Mouse (Mus musculus) heart, embryonic 11.5 days (tissue): Measurements from ENCODE around the gene Ntrk3. TPM values are rescaled to one million over a fixed set of nuclear protein-coding genes. Genes with fewer than 3 reads are reported as not detected.

ENCODE experiments used
- ATAC-seq: fragments of 200-750 bp; cut with Nextera tagmentation; replicated peaks from 2 replicates; pipeline ENCODE4 v1.8.0; 2017; ENCODE audit warnings: moderate library complexity; ENCODE audit not compliant: insufficient number of reproducible peaks, low FRiP score, low TSS enrichment
- H3K27ac ChIP-seq: fragments of 300-500 bp; sonication (generic); 2 replicates; pipeline ENCODE4 v1.5.1; 2014; ENCODE audit warnings: mild to moderate bottlenecking, low read depth, low read length
- H3K27me3 ChIP-seq: fragments of 300-500 bp; sonication (generic); 2 replicates; pipeline ENCODE4 v1.6.1; 2014; ENCODE audit warnings: mild to moderate bottlenecking, low read length, mixed read lengths; ENCODE audit not compliant: control insufficient read depth, insufficient read depth
- H3K36me3 ChIP-seq: fragments of 300-500 bp; sonication (generic); 2 replicates; pipeline ENCODE4 v1.6.1; 2014; ENCODE audit warnings: mild to moderate bottlenecking, low read length, moderate library complexity, mixed read lengths; ENCODE audit not compliant: control insufficient read depth, insufficient read depth
- H3K4me1 ChIP-seq: fragments of 300-500 bp; sonication (generic); 2 replicates; pipeline ENCODE4 v1.6.1; 2014; ENCODE audit warnings: low read length; ENCODE audit not compliant: control insufficient read depth, insufficient read depth
- H3K4me2 ChIP-seq: fragments of 300-500 bp; sonication (generic); 2 replicates; pipeline ENCODE4 v1.6.1; 2014; ENCODE audit warnings: mild to moderate bottlenecking, moderate library complexity
- H3K4me3 ChIP-seq: fragments of 300-500 bp; sonication (generic); 2 replicates; pipeline ENCODE4 v1.5.1; 2014; ENCODE audit warnings: low read depth, low read length
- H3K9ac ChIP-seq: fragments of 300-500 bp; sonication (generic); 2 replicates; pipeline ENCODE4 v1.6.1; 2014; ENCODE audit warnings: mild to moderate bottlenecking, low read depth, low read length, moderate library complexity
- H3K9me3 ChIP-seq: fragments of 300-500 bp; sonication (generic); replicated peaks from 2 replicates; pipeline ENCODE4 v1.6.1; 2016; ENCODE audit warnings: low read length; ENCODE audit not compliant: control insufficient read depth
- WGBS: fragments of 180-500 bp; shearing (Covaris S2); extraction: QIAGEN DNeasy Blood & Tissue Kit; methylation state at CpG from one replicate; pipeline ENCODE4 v1.1.7; 2014; ENCODE audit not compliant: insufficient replicate concordance; 5-methylcytosine and 5-hydroxymethylcytosine counted together
- polyA plus RNA-seq: library from polyadenylated mRNA; unstranded; fragments of >200 nt; fragmentation: Nextera tagmentation; extraction: Ambion mirVana; gene quantifications from 2 replicates; pipeline ENCODE4 v1.2.1, GENCODE M21; 2014

Ntrk3 gene
- polyA plus RNA-seq, 1 experiment from 2014 or later = 1.1 TPM

DNA sequence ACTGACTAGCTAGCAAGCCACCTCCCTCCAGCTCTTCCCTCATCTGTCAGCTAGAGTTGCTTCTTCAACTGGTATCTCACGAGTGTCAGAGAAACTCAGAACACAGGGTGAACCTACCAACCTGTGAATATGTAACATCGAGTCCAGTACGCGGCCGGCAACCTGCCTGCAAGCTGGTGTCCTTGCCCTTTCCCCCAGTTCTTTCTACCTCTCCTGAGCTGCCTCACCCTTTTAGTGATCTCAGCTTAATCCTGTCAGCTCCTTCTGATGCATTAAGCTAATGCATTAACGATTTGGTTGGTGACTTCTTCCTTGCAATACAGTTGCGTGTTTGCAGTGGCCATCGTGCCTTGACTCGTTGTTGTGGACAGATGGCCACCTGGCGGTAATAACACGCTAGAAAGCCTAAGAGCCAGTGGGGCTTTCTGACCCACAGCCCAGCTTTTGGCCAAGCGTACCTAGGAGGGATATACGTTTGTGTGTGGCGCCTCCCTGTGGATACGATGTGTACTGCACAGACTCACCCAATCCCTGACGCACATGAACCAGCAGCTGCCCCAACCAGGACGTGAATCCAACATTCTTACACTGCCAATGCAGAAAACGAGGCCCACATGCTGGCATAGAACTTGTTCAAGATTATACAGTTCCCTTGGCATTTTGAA is 28.3 kb upstream of the Ntrk3 start:
- H3K4me1 ChIP-seq = no peaks in the 10 kb centered on the region
- 25% methylated on average over 18 of the region's 18 CpGs for WGBS
- no peak overlapping the region for H3K9ac ChIP-seq
- no peak; the same call in 1 of the 2 replicates for ATAC-seq
- H3K36me3 ChIP-seq = no peaks in the 10 kb centered on the region
- H3K9me3 ChIP-seq = no peaks in the 10 kb centered on the region
- no peak overlapping the region for H3K4me2 ChIP-seq
- H3K27me3 ChIP-seq = peaks cover 2% of the 10 kb centered on the region; the same call in 1 of the 2 replicates
- H3K4me3 ChIP-seq = no peak overlapping the region
- no peak overlapping the region for H3K27ac ChIP-seq

GRCm38 (mm10) chr7:78765215-78765631 is 27.4 kb upstream of the Ntrk3 start:
- Histone ChIP-seq H3K27me3 (peaks cover 2% of the 10 kb centered on the region; the same call in 1 of the 2 replicates), H3K4me2 (no peak overlapping the region), H3K4me1 (no peaks in the 10 kb centered on the region), H3K9ac (no peak overlapping the region), H3K4me3 (no peak overlapping the region), H3K36me3 (no peaks in the 10 kb centered on the region), H3K27ac (no peak overlapping the region), H3K9me3 (no peaks in the 10 kb centered on the region)
- 68% methylated on average over 5 of the region's 5 CpGs for WGBS
- ATAC-seq = no peak

DNA sequence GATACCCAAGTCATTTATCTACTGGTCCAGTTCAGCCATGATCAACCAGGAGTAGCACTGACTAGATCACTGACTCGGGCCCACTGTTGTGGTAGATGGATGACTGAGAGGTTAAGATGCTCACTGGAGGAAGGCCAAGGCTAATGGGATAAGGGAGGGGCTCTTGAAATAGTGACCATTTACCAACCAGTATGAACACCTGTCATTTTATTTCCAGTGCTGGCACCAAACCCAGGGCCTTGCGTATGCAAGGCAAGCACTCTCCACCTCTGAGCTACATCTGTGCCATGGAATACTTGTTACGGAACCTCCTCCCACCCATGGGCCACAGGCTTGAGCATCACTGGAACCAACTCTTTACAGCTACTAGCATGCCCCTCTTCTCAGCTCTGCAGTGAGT is 26.0 kb upstream of the Ntrk3 start:
- Histone ChIP-seq H3K36me3 (no peaks in the 10 kb centered on the region), H3K9ac (no peak overlapping the region), H3K9me3 (no peaks in the 10 kb centered on the region), H3K27me3 (peaks cover under 1% of the 10 kb centered on the region; the same call in 1 of the 2 replicates), H3K4me3 (no peak overlapping the region), H3K4me2 (no peak overlapping the region), H3K4me1 (no peaks in the 10 kb centered on the region), H3K27ac (no peak overlapping the region)
- ATAC-seq = no peak
- WGBS = 88% methylated on average over 3 of the region's 3 CpGs

DNA sequence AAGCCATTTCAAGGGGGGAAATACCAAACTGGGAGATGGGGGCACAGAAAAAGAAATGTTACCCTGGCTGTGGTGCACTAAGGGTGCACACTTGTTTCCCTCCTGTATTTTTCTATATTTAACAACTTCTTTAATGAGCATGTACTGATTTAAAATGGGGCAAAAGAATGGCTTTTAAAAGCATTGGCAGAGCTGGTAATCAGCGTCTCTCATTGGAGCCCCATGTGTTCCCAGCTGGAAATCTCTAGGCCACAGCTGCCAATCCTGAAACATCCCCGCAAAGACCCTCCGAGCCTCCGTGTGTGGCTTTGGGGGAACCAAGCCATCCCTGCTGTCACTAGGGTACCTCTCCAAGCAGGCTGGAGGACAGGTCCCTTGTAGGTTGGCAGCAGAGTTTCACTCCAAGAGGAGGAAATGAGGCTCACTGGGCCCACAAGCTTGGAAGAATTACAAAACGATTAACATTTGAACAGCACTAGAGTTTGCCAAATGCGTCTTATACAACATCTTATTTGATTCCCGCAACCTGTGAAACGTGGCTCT is 16.7 kb upstream of the Ntrk3 start:
- Histone ChIP-seq H3K27me3 (no peaks in the 10 kb centered on the region), H3K9me3 (no peaks in the 10 kb centered on the region), H3K36me3 (no peaks in the 10 kb centered on the region), H3K9ac (no peak overlapping the region), H3K27ac (no peak overlapping the region), H3K4me1 (no peaks in the 10 kb centered on the region), H3K4me3 (no peak overlapping the region), H3K4me2 (no peak overlapping the region)
- no peak for ATAC-seq
- 54% methylated on average over 8 of the region's 8 CpGs for WGBS

DNA sequence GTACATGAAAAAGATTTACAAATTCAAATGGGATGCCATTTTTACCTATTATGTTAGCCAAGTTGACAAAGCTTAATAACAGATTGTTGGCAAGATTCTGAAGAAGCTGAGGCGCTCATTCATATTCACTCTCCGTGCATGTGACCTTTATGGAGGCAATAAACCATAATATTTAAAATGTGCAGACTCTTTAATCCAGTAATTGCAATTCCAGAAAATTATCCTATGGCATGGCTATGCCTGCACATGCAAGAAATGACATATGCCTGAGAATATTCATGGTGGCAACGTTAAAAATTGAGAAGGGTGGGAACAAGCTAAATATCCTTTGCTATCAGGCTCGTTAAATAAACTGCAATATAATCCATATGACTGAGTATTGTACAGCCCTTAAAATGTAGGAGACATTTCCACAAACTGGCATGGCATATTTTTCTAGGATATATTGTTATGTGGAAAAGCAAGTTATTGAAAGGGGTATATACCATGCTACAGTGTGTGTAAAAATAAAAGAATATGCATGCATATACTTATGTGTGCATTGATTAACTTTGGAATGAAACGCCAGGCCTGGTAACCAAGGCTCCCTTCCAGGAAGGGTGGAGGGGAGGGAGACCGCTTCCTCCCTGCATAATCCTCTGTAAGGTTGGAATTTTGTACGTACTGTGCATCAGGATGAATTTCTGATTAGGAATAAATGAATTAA is 16.1 kb upstream of the Ntrk3 start:
- H3K9ac ChIP-seq = no peak overlapping the region
- no peaks in the 10 kb centered on the region for H3K27me3 ChIP-seq
- ATAC-seq = no peak
- no peak overlapping the region for H3K4me2 ChIP-seq
- H3K27ac ChIP-seq = no peak overlapping the region
- no peaks in the 10 kb centered on the region for H3K9me3 ChIP-seq
- WGBS = 72% methylated on average over 7 of the region's 7 CpGs
- H3K36me3 ChIP-seq = no peaks in the 10 kb centered on the region
- no peaks in the 10 kb centered on the region for H3K4me1 ChIP-seq
- H3K4me3 ChIP-seq = no peak overlapping the region

DNA sequence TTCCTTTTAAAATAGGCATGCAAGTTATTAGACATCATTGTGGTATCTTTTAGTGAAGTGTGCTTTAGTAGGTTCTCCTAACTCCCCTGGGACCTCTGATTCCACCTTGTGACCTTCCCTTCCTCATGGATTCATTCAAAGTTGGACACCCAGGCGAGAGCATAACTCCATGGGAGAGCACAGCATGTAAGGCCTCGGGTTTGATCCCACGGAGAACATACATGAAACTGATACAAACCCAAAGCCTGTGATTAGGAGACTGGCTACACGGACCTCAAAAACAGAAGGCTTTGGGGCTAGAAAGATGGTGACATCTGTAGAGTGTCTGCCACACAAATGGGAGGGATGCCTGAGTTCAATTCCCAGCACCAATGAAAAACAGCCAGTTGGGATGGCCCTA is 15.1 kb upstream of the Ntrk3 start:
- no peak for ATAC-seq
- Histone ChIP-seq H3K4me3 (no peak overlapping the region), H3K27ac (no peak overlapping the region), H3K36me3 (no peaks in the 10 kb centered on the region), H3K9me3 (no peaks in the 10 kb centered on the region), H3K4me1 (no peaks in the 10 kb centered on the region), H3K9ac (no peak overlapping the region), H3K4me2 (no peak overlapping the region), H3K27me3 (no peaks in the 10 kb centered on the region)
- WGBS = 76% methylated on average over 4 of the region's 4 CpGs

DNA sequence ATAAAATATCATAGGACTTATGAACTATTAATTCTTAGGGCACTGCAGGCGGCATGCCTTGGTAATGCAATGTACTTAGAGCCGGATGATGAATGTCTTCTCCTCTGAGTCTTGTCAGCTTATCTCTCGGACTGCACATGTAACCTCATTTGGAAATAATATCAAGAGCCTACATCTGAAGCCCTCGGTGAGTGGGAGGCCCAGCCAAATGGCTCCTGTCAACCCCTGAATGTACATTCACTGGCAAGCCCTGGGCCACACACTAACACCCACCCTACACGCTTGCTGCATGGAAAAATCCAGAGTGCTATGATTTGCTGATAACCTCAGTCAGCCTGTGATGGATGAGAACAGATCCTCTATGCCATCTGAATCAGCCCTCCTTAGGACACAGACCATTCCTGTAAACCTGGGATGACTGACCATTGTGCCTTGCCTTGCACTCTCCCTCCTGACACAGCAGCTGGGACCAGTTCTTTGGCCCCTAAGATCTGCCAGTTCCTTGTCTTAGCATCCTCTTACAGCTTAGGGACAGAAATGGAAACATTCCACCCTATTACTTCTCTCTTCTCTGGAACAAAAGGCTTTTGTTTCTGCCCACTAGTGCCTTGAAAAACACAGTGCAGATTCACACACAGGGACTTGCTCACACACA is 6.0 kb upstream of the Ntrk3 start:
- no peaks in the 10 kb centered on the region for H3K36me3 ChIP-seq
- no peak overlapping the region for H3K4me2 ChIP-seq
- WGBS = 48% methylated on average over 5 of the region's 5 CpGs
- no peak overlapping the region for H3K27ac ChIP-seq
- H3K9ac ChIP-seq = no peak overlapping the region
- H3K4me3 ChIP-seq = no peak overlapping the region
- no peaks in the 10 kb centered on the region for H3K9me3 ChIP-seq
- ATAC-seq = no peak
- no peaks in the 10 kb centered on the region for H3K4me1 ChIP-seq
- H3K27me3 ChIP-seq = no peaks in the 10 kb centered on the region

- ATAC-seq = no peak
- Histone ChIP-seq H3K36me3 (no peaks in the 10 kb centered on the region), H3K9ac (no peak overlapping the region), H3K9me3 (no peaks in the 10 kb centered on the region), H3K4me3 (no peak overlapping the region), H3K4me2 (no peak overlapping the region), H3K27me3 (no peaks in the 10 kb centered on the region), H3K4me1 (no peaks in the 10 kb centered on the region), H3K27ac (no peak overlapping the region)
- WGBS = 81% methylated on average over 8 of the region's 8 CpGs
Observed at GRCm38 (mm10) chr7:78739351-78740000, 1.7 kb upstream of the Ntrk3 start.
